Comparison of ENCODE assay signal across 19 mouse cellular contexts in the genomic region with DNA sequence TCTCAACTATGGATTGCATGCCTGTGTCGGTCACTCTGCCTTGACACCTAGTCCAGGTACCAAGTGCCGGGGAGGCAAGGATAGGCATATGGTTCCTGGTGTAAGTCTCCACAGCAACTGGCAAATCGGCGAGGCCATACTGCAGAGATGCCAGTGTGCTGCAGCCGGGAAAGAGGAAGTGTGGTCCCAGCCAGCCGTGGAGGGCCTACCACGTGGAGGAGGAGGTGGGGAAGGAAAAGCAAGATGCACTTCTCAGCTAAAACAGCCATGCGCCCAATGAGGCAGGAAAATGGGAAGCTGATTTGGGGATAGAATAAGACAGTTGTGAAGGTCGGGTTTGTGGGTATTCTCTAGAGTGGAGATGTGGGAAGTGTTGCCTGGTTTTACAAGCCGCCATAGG.
A peak's percentile ranks its signal among the peaks of the same experiment; 100 is the strongest.
DNase-seq lines count a peak whose midpoint lies in the region; ATAC-seq and TF ChIP-seq lines count a peak whose summit lies in the region.
"Had no signal": no experiment of that assay in that cellular context is flagged by ENCODE, and none has a peak within 500 bp of the region (broad histone marks: within the 10 kb centered on the region; RNA-seq: fewer than 3 reads in every experiment).

No protein-coding gene starts in this region.

- WGBS in heart, embryonic 12.5 days = 60% methylated on average over 10 of the region's 10 CpGs
- 15% methylated on average over 10 of the region's 10 CpGs for WGBS in macrophage (ENCODE audit: missing documents)

- TF ChIP-seq POLR2A in bone marrow macrophage, adult 2 months (IDR thresholded peaks at IDR 0.05; ENCODE audit: borderline replicate concordance, low read depth, low read length) = no peak

- H3K9ac ChIP-seq in heart, embryonic 12.5 days = no peak overlapping the region
- H3K9ac ChIP-seq: forebrain, postnatal 0 days; lung, embryonic 15.5 days; neural tube, embryonic 12.5 days had no signal

- H3K4me1 ChIP-seq in heart, embryonic 12.5 days (replicated peaks) = peaks cover 37% of the 10 kb centered on the region
- peaks cover 44% of the 10 kb centered on the region for H3K4me1 ChIP-seq in bone marrow macrophage, adult 2 months (ENCODE audit: control insufficient read depth, insufficient read depth, low read length)
- H3K4me1 ChIP-seq: neural tube, embryonic 12.5 days had no signal

- H3K36me3 ChIP-seq in heart, embryonic 12.5 days = peaks cover 4% of the 10 kb centered on the region; the same call in 1 of the 2 replicates
- H3K36me3 ChIP-seq in macrophage (ENCODE audit: inconsistent target) = peaks cover 8% of the 10 kb centered on the region; the same call in 1 of the 2 replicates
- H3K36me3 ChIP-seq: lung, embryonic 15.5 days; neural tube, embryonic 12.5 days had no signal

- no peak for TF ChIP-seq CTCF in bone marrow macrophage, adult 2 months (IDR thresholded peaks at IDR 0.05; ENCODE audit: low read depth, low read length)

- H3K79me2 ChIP-seq in macrophage (ENCODE audit: inconsistent target) = peaks cover 96% of the 10 kb centered on the region

- ATAC-seq in heart, embryonic 12.5 days (ENCODE audit: insufficient number of reproducible peaks, low FRiP score) = no peak
- ATAC-seq: forebrain, postnatal 0 days; midbrain, embryonic 16.5 days had no signal

- no peaks in the 10 kb centered on the region for H3K9me3 ChIP-seq in heart, embryonic 12.5 days (replicated peaks)
- H3K9me3 ChIP-seq: embryonic facial prominence, embryonic 10.5 days; lung, embryonic 15.5 days; neural tube, embryonic 12.5 days had no signal

- H3K4me3 ChIP-seq in heart, embryonic 12.5 days = no peak overlapping the region
- H3K4me3 ChIP-seq in bone marrow macrophage, adult 2 months (ENCODE audit: insufficient read depth, low read length) = peak overlapping the region; percentile 26; the same call in 1 of the 2 replicates
- no peak overlapping the region for H3K4me3 ChIP-seq in macrophage (ENCODE audit: inconsistent target)
- H3K4me3 ChIP-seq: embryonic facial prominence, embryonic 10.5 days; lung, embryonic 15.5 days; neural tube, embryonic 12.5 days had no signal

- H3K4me2 ChIP-seq in heart, embryonic 12.5 days = no peak overlapping the region
- H3K4me2 ChIP-seq: lung, embryonic 15.5 days; neural tube, embryonic 12.5 days had no signal

- no peak overlapping the region for H3K27ac ChIP-seq in heart, embryonic 12.5 days (ENCODE audit: poor library complexity, severe bottlenecking)
- peak overlapping the region; percentile 97 for H3K27ac ChIP-seq in bone marrow macrophage, adult 2 months (ENCODE audit: insufficient read depth, low read depth, low read length)
- peak overlapping the region; percentile 93 for H3K27ac ChIP-seq in macrophage
- H3K27ac ChIP-seq: embryonic facial prominence, embryonic 10.5 days; lung, embryonic 15.5 days; neural tube, embryonic 12.5 days; stomach, postnatal 0 days had no signal

- no peaks in the 10 kb centered on the region for H3K27me3 ChIP-seq in heart, embryonic 12.5 days (replicated peaks)
- H3K27me3 ChIP-seq: lung, embryonic 15.5 days; neural tube, embryonic 12.5 days had no signal

- DNase-seq in heart, adult 11 months = peak; percentile 96
- DNase-seq in A20 (ENCODE audit: low read depth, low spot score) = peak; percentile 58
- no peak for DNase-seq in gastrocnemius, adult 18-20 months (ENCODE audit: low spot score)
- DNase-seq in left cerebral cortex, adult 18-20 months (ENCODE audit: low spot score in 2 of 2) = no peak
- DNase-seq in layer of hippocampus, adult 8-10 months (ENCODE audit: low spot score in 2 of 2) = no peak
- DNase-seq: cerebellum, postnatal 14 days; forebrain, postnatal 0 days; gastrocnemius, postnatal 36 days; layer of hippocampus, adult 9-11 months; left cerebral cortex, postnatal 4 days; thymus, postnatal 4 days had no signal

Comparison
In these comparisons a context has a peak if more than half of its experiments do, and no peak if none do; other contexts are left out.
1. DNase-seq: peak in heart, adult 11 months (single experiment) and A20 (single experiment); none in gastrocnemius, adult 18-20 months (single experiment), left cerebral cortex, adult 18-20 months (0 of 2) and layer of hippocampus, adult 8-10 months (0 of 2).